Mouse (Mus musculus): ENCODE measurements around the gene Ccdc40. TPM values are rescaled to one million over a fixed set of nuclear protein-coding genes. Genes with fewer than 3 reads are reported as not detected.
A peak's percentile ranks its signal among the peaks of the same experiment; 100 is the strongest.

Gene Ccdc40
- polyA plus RNA-seq, 1 experiment from 2014 or later, result 18.6 TPM

DNA sequence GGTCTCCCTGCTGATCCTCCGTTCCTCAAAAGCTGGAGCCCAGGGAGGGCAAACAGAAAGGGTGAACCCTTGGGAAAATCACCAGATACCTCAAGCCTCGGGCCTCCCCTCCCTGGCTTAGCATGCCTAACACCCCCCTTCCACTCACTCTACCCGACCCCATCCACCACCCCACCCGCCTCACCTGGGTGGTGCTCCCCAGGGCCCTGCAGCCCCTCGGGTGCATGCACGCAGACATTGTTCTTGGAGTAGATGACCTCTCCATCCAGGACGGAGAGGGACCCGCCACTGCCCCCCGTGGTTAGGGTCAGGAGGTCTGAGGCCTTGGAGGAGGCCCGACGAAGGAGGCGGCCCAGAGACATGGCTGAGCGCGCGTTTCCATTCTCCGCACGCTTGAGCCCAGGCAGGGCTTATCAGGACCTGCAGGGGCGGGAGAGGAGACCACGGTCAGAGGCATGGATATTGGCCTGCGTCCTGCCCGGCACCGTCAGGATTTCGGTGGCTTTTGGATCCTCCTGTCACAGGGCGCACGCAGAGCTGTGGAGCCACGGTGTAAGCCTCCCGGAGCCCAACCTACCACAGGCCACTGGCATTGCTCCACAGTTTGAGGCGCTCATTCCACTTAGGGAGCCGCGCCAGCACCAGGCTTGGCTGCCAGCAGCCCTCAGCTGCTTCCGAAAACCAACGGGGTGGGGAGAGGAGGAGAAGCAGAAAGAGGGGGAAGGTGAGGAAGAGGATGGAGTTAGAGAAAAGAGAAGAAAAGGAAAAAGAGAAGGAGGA is 17.9 kb upstream of the Ccdc40 start:
- ATAC-seq (ENCODE audit: low FRiP score, low read depth), result no peak
- Histone ChIP-seq H3K27ac (replicated peaks) (no peak overlapping the region), H3K4me2 (replicated peaks) (no peak overlapping the region), H3K36me3 (peaks cover 33% of the 10 kb centered on the region), H3K27me3 (peaks cover 3% of the 10 kb centered on the region; the same call in 1 of the 2 replicates), H3K9me3 (no peaks in the 10 kb centered on the region), H3K4me3 (no peak overlapping the region), H3K4me1 (peaks cover 40% of the 10 kb centered on the region), H3K9ac (replicated peaks) (no peak overlapping the region)
- 53% methylated on average over 32 of the region's 32 CpGs for WGBS

- H3K9me3 ChIP-seq, result no peaks in the 10 kb centered on the region
- H3K27me3 ChIP-seq, result peaks cover 3% of the 10 kb centered on the region; the same call in 1 of the 2 replicates
- no peak overlapping the region for H3K9ac ChIP-seq (replicated peaks)
- ATAC-seq (ENCODE audit: low FRiP score, low read depth), result no peak
- H3K4me2 ChIP-seq (replicated peaks), result no peak overlapping the region
- WGBS, result 89% methylated on average over 21 of the region's 21 CpGs
- no peak overlapping the region for H3K4me3 ChIP-seq
- H3K4me1 ChIP-seq, result peaks cover 53% of the 10 kb centered on the region
- H3K36me3 ChIP-seq, result peaks cover 27% of the 10 kb centered on the region
- no peak overlapping the region for H3K27ac ChIP-seq (replicated peaks)
These were observed 16.6 kb upstream of the Ccdc40 start for GRCm38 (mm10) chr11:119211604-119212309.

DNA sequence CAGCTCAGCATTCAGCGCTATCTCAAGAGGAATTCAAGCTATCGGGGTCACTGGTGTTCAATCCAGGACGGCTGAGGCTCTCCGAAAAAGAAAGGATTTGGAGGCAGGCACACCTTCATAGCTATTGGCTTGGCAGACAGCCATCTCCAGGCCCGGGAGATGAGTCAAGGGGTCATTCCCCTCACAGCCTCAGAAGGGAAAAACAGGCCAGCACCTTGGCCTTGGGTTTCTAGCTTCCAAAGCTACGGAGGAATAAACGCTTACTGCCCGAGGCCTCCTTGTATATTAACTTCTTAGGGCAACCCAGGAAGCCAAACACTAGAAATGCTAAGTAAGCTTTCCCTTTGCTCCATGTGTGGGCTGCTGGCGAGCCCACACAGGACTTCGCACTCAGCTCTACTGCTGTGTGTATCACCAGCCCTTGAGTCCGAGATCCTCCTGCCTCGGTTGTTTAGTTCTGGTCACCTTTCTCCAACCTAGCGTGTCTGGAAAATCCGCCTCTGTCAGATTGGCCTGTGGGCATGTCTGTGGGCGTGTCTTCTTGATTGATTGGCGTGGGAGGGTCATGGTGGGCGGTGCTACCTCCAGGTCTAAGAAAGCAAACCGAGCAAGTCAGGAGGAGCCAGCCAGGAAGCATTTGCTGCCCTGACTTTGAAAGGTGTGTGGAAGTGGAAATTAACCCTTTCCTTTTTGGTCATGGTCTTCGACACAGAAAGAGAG is 15.0 kb upstream of the Ccdc40 start:
- ATAC-seq (ENCODE audit: low FRiP score, low read depth), result no peak
- peaks cover 56% of the 10 kb centered on the region for H3K4me1 ChIP-seq
- no peak overlapping the region for H3K4me3 ChIP-seq
- H3K36me3 ChIP-seq, result peaks cover 21% of the 10 kb centered on the region
- H3K9ac ChIP-seq (replicated peaks), result no peak overlapping the region
- 61% methylated on average over 19 of the region's 19 CpGs for WGBS
- H3K27ac ChIP-seq (replicated peaks), result no peak overlapping the region
- no peaks in the 10 kb centered on the region for H3K9me3 ChIP-seq
- no peak overlapping the region for H3K4me2 ChIP-seq (replicated peaks)
- peaks cover 3% of the 10 kb centered on the region; the same call in 1 of the 2 replicates for H3K27me3 ChIP-seq

GRCm38 (mm10) chr11:119215038-119215904 is 13.1 kb upstream of the Ccdc40 start:
- Histone ChIP-seq H3K4me2 (replicated peaks) (peak overlapping the region; percentile 45), H3K27ac (replicated peaks) (peak overlapping the region; percentile 86), H3K4me3 (peak overlapping the region; percentile 23), H3K36me3 (peaks cover 8% of the 10 kb centered on the region; the same call in 1 of the 2 replicates), H3K9ac (replicated peaks) (peak overlapping the region; percentile 49), H3K27me3 (peaks cover 3% of the 10 kb centered on the region; the same call in 1 of the 2 replicates), H3K4me1 (peaks cover 66% of the 10 kb centered on the region), H3K9me3 (no peaks in the 10 kb centered on the region)
- 6% methylated on average over 18 of the region's 18 CpGs for WGBS
- ATAC-seq (ENCODE audit: low FRiP score, low read depth), result peak; percentile 63

GRCm38 (mm10) chr11:119215905-119216507 is 12.4 kb upstream of the Ccdc40 start:
- H3K27ac ChIP-seq (replicated peaks), result peak overlapping the region; percentile 86
- ATAC-seq (ENCODE audit: low FRiP score, low read depth), result no peak
- H3K27me3 ChIP-seq, result peaks cover 3% of the 10 kb centered on the region; the same call in 1 of the 2 replicates
- WGBS, result 44% methylated on average over 9 of the region's 9 CpGs
- peak overlapping the region; percentile 23; the same call in 1 of the 2 replicates for H3K4me3 ChIP-seq
- peaks cover 67% of the 10 kb centered on the region for H3K4me1 ChIP-seq
- peak overlapping the region; percentile 49; the same call in 1 of the 2 replicates for H3K9ac ChIP-seq (replicated peaks)
- peaks cover 8% of the 10 kb centered on the region; the same call in 1 of the 2 replicates for H3K36me3 ChIP-seq
- peak overlapping the region; percentile 45 for H3K4me2 ChIP-seq (replicated peaks)
- H3K9me3 ChIP-seq, result no peaks in the 10 kb centered on the region

GRCm38 (mm10) chr11:119217861-119218260 is 10.5 kb upstream of the Ccdc40 start:
- Histone ChIP-seq H3K4me2 (replicated peaks) (no peak overlapping the region), H3K27ac (replicated peaks) (no peak overlapping the region), H3K9ac (replicated peaks) (no peak overlapping the region), H3K9me3 (no peaks in the 10 kb centered on the region), H3K27me3 (no peaks in the 10 kb centered on the region; the same call in 1 of the 2 replicates), H3K36me3 (peaks cover 8% of the 10 kb centered on the region; the same call in 1 of the 2 replicates), H3K4me1 (peaks cover 81% of the 10 kb centered on the region), H3K4me3 (no peak overlapping the region)
- WGBS, result 91% methylated on average over 6 of the region's 6 CpGs
- no peak for ATAC-seq (ENCODE audit: low FRiP score, low read depth)

GRCm38 (mm10) chr11:119219816-119220465 is 8.4 kb upstream of the Ccdc40 start:
- peak overlapping the region; percentile 36 for H3K4me2 ChIP-seq (replicated peaks)
- peak overlapping the region; percentile 50; the same call in 1 of the 2 replicates for H3K9ac ChIP-seq (replicated peaks)
- peaks cover 8% of the 10 kb centered on the region; the same call in 1 of the 2 replicates for H3K36me3 ChIP-seq
- 9% methylated on average over 17 of the region's 17 CpGs for WGBS
- H3K27ac ChIP-seq (replicated peaks), result peak overlapping the region; percentile 66
- peaks cover 73% of the 10 kb centered on the region for H3K4me1 ChIP-seq
- H3K27me3 ChIP-seq, result no peaks in the 10 kb centered on the region; the same call in 1 of the 2 replicates
- ATAC-seq (ENCODE audit: low FRiP score, low read depth), result no peak
- H3K4me3 ChIP-seq, result 0 out of 2 replicates have a peak overlapping the region, but pooled peaks have one; percentile 7
- no peaks in the 10 kb centered on the region for H3K9me3 ChIP-seq

- peaks cover 73% of the 10 kb centered on the region for H3K4me1 ChIP-seq
- ATAC-seq (ENCODE audit: low FRiP score, low read depth), result no peak
These were observed 6.4 kb upstream of the Ccdc40 start for GRCm38 (mm10) chr11:119221812-119222510.

GRCm38 (mm10) chr11:119223124-119223890 is 5.1 kb upstream of the Ccdc40 start:
- H3K27ac ChIP-seq (replicated peaks), result 0 out of 2 replicates have a peak overlapping the region, but pooled peaks have one; percentile 1
- H3K4me2 ChIP-seq (replicated peaks), result no peak overlapping the region
- H3K4me3 ChIP-seq, result no peak overlapping the region
- WGBS, result 88% methylated on average over 20 of the region's 20 CpGs
- H3K4me1 ChIP-seq, result peaks cover 82% of the 10 kb centered on the region
- H3K36me3 ChIP-seq, result 0 out of 2 replicates have a peak, but pooled peaks cover 4% of the 10 kb centered on the region
- no peaks in the 10 kb centered on the region; the same call in 1 of the 2 replicates for H3K27me3 ChIP-seq
- no peak for ATAC-seq (ENCODE audit: low FRiP score, low read depth)
- H3K9me3 ChIP-seq, result no peaks in the 10 kb centered on the region
- H3K9ac ChIP-seq (replicated peaks), result no peak overlapping the region

More at GRCm38 (mm10) chr11:119221812-119222510, 6.4 kb upstream of the Ccdc40 start:
- Histone ChIP-seq H3K9me3 (no peaks in the 10 kb centered on the region), H3K27ac (replicated peaks) (0 out of 2 replicates have a peak overlapping the region, but pooled peaks have one; percentile 15), H3K27me3 (no peaks in the 10 kb centered on the region; the same call in 1 of the 2 replicates), H3K4me2 (replicated peaks) (no peak overlapping the region), H3K9ac (replicated peaks) (0 out of 2 replicates have a peak overlapping the region, but pooled peaks have one; percentile 20), H3K4me3 (no peak overlapping the region), H3K36me3 (peaks cover 8% of the 10 kb centered on the region; the same call in 1 of the 2 replicates)
- WGBS, result 36% methylated on average over 10 of the region's 11 CpGs
